Mouse (Mus musculus) cerebellum, adult 2 months (tissue): ENCODE measurements around the gene Smim15.

Experiments used
- CTCF ChIP-seq: fragments of 200-500 bp; IDR thresholded peaks from 2 replicates; pipeline ENCODE4 v1.5.1; 2011; ENCODE audit warnings: low read depth, mild to moderate bottlenecking, control low read depth, low read length, moderate library complexity, borderline replicate concordance; ENCODE audit not compliant: insufficient read depth
- POLR2A ChIP-seq: fragments of 200-500 bp; IDR thresholded peaks from 2 replicates; pipeline ENCODE4 v1.6.1; 2011; ENCODE audit warnings: low read length, control low read depth, borderline replicate concordance; ENCODE audit not compliant: insufficient read depth

DNA sequence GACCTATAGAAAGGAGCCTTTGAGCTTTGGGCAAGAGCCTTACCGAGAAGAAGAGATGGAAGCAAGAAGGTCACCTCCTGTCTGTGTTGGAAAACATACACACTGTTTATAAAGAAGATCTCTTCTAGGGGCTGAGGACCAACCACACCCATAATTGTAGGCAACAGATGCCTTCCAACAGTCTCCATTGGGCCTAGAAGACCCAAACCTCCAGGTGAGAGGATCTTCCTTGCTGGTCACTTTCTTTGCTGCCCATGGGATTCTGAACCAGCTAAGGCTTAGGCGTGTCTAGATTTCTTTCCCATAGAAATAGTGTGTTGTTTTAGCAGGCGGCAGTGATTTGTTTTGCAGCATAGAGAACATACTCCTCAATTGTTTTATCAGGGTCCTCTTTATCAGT is 47.9 kb upstream of the Smim15 start:
- TF ChIP-seq POLR2A (no peak), CTCF (no peak)
